Mouse (Mus musculus): ENCODE measurements around the gene 6030408B16Rik.
A peak's percentile ranks its signal among the peaks of the same experiment; 100 is the strongest.

6030408B16Rik gene

GRCm38 (mm10) chr15:101286129-101286770, 6.8 kb upstream of the 6030408B16Rik start:
- no peaks in the 10 kb centered on the region for H3K27me3 ChIP-seq (ENCODE audit: insufficient read depth, low read length)
- TF ChIP-seq CTCF (conservative IDR thresholded peaks at IDR 0.05; ENCODE audit: low read length) (peak; percentile 47), NANOG (IDR thresholded peaks at IDR 0.05; ENCODE audit: borderline replicate concordance, low read length) (no peak)
- H3K4me3 ChIP-seq (replicated peaks; ENCODE audit: low read length): peak overlapping the region; percentile 29; the same call in 1 of the 2 replicates
- H3K9me3 ChIP-seq (ENCODE audit: low read length): no peaks in the 10 kb centered on the region
- peaks cover 69% of the 10 kb centered on the region for H3K4me1 ChIP-seq (replicated peaks; ENCODE audit: low read depth, low read length)
- H3K36me3 ChIP-seq (ENCODE audit: insufficient read depth, low read length): peaks cover 57% of the 10 kb centered on the region

- Histone ChIP-seq H3K4me3 (replicated peaks; ENCODE audit: low read length) (0 out of 2 replicates have a peak overlapping the region, but pooled peaks have one; percentile 29), H3K27me3 (ENCODE audit: insufficient read depth, low read length) (no peaks in the 10 kb centered on the region), H3K9me3 (ENCODE audit: low read length) (no peaks in the 10 kb centered on the region), H3K4me1 (replicated peaks; ENCODE audit: low read depth, low read length) (peaks cover 68% of the 10 kb centered on the region), H3K36me3 (ENCODE audit: insufficient read depth, low read length) (peaks cover 68% of the 10 kb centered on the region)
- TF ChIP-seq NANOG (IDR thresholded peaks at IDR 0.05; ENCODE audit: borderline replicate concordance, low read length) (no peak), POU5F1 (IDR thresholded peaks at IDR 0.05; ENCODE audit: borderline replicate concordance, low read length) (no peak), CTCF (conservative IDR thresholded peaks at IDR 0.05; ENCODE audit: low read length) (no peak)
Observed at GRCm38 (mm10) chr15:101287361-101287760, 5.7 kb upstream of the 6030408B16Rik start.

GRCm38 (mm10) chr15:101290354-101290753, 2.7 kb upstream of the 6030408B16Rik start:
- H3K4me3 ChIP-seq (replicated peaks; ENCODE audit: low read length): no peak overlapping the region
- no peaks in the 10 kb centered on the region; the same call in 1 of the 2 replicates for H3K27me3 ChIP-seq (ENCODE audit: insufficient read depth, low read length)
- no peaks in the 10 kb centered on the region for H3K9me3 ChIP-seq (ENCODE audit: low read length)
- peaks cover 71% of the 10 kb centered on the region for H3K4me1 ChIP-seq (replicated peaks; ENCODE audit: low read depth, low read length)
- H3K36me3 ChIP-seq (ENCODE audit: insufficient read depth, low read length): peaks cover 71% of the 10 kb centered on the region
- TF ChIP-seq CTCF (conservative IDR thresholded peaks at IDR 0.05; ENCODE audit: low read length) (no peak), POU5F1 (IDR thresholded peaks at IDR 0.05; ENCODE audit: borderline replicate concordance, low read length) (no peak), NANOG (IDR thresholded peaks at IDR 0.05; ENCODE audit: borderline replicate concordance, low read length) (no peak)

GRCm38 (mm10) chr15:101292012-101292411, 1.0 kb upstream of the 6030408B16Rik start:
- Histone ChIP-seq H3K4me3 (replicated peaks; ENCODE audit: low read length) (no peak overlapping the region), H3K4me1 (replicated peaks; ENCODE audit: low read depth, low read length) (peaks cover 55% of the 10 kb centered on the region), H3K9me3 (ENCODE audit: low read length) (no peaks in the 10 kb centered on the region), H3K27me3 (ENCODE audit: insufficient read depth, low read length) (no peaks in the 10 kb centered on the region; the same call in 1 of the 2 replicates), H3K36me3 (ENCODE audit: insufficient read depth, low read length) (peaks cover 56% of the 10 kb centered on the region)
- TF ChIP-seq CTCF (conservative IDR thresholded peaks at IDR 0.05; ENCODE audit: low read length) (no peak), POU5F1 (IDR thresholded peaks at IDR 0.05; ENCODE audit: borderline replicate concordance, low read length) (no peak)

GRCm38 (mm10) chr15:101294028-101294894, 1.2 kb downstream of the 6030408B16Rik start:
- Histone ChIP-seq H3K9me3 (ENCODE audit: low read length) (no peaks in the 10 kb centered on the region), H3K4me3 (replicated peaks; ENCODE audit: low read length) (no peak overlapping the region), H3K36me3 (ENCODE audit: insufficient read depth, low read length) (peaks cover 34% of the 10 kb centered on the region), H3K27me3 (ENCODE audit: insufficient read depth, low read length) (peaks cover 5% of the 10 kb centered on the region), H3K4me1 (replicated peaks; ENCODE audit: low read depth, low read length) (peaks cover 46% of the 10 kb centered on the region)
- no peak for TF ChIP-seq POU5F1 (IDR thresholded peaks at IDR 0.05; ENCODE audit: borderline replicate concordance, low read length)
- TF ChIP-seq CTCF (conservative IDR thresholded peaks at IDR 0.05; ENCODE audit: low read length): no peak
- no peak for TF ChIP-seq NANOG (IDR thresholded peaks at IDR 0.05; ENCODE audit: borderline replicate concordance, low read length)

GRCm38 (mm10) chr15:101295106-101295505, 2.1 kb downstream of the 6030408B16Rik start:
- TF ChIP-seq POU5F1 (IDR thresholded peaks at IDR 0.05; ENCODE audit: borderline replicate concordance, low read length) (no peak), NANOG (IDR thresholded peaks at IDR 0.05; ENCODE audit: borderline replicate concordance, low read length) (no peak), CTCF (conservative IDR thresholded peaks at IDR 0.05; ENCODE audit: low read length) (no peak)
- H3K9me3 ChIP-seq (ENCODE audit: low read length): no peaks in the 10 kb centered on the region
- H3K4me3 ChIP-seq (replicated peaks; ENCODE audit: low read length): no peak overlapping the region
- peaks cover 46% of the 10 kb centered on the region for H3K4me1 ChIP-seq (replicated peaks; ENCODE audit: low read depth, low read length)
- peaks cover 5% of the 10 kb centered on the region for H3K27me3 ChIP-seq (ENCODE audit: insufficient read depth, low read length)
- peaks cover 25% of the 10 kb centered on the region for H3K36me3 ChIP-seq (ENCODE audit: insufficient read depth, low read length)

- H3K4me1 ChIP-seq (replicated peaks; ENCODE audit: low read depth, low read length): peaks cover 41% of the 10 kb centered on the region
- TF ChIP-seq CTCF (conservative IDR thresholded peaks at IDR 0.05; ENCODE audit: low read length) (no peak), POU5F1 (IDR thresholded peaks at IDR 0.05; ENCODE audit: borderline replicate concordance, low read length) (no peak), NANOG (IDR thresholded peaks at IDR 0.05; ENCODE audit: borderline replicate concordance, low read length) (no peak)
Observed at GRCm38 (mm10) chr15:101295616-101296015, 2.6 kb downstream of the 6030408B16Rik start.

GRCm38 (mm10) chr15:101296091-101296490, 3.1 kb downstream of the 6030408B16Rik start:
- Histone ChIP-seq H3K4me1 (replicated peaks; ENCODE audit: low read depth, low read length) (peaks cover 36% of the 10 kb centered on the region), H3K9me3 (ENCODE audit: low read length) (no peaks in the 10 kb centered on the region), H3K36me3 (ENCODE audit: insufficient read depth, low read length) (peaks cover 15% of the 10 kb centered on the region), H3K27me3 (ENCODE audit: insufficient read depth, low read length) (peaks cover 5% of the 10 kb centered on the region), H3K4me3 (replicated peaks; ENCODE audit: low read length) (no peak overlapping the region)
- no peak for TF ChIP-seq NANOG (IDR thresholded peaks at IDR 0.05; ENCODE audit: borderline replicate concordance, low read length)
- no peak for TF ChIP-seq POU5F1 (IDR thresholded peaks at IDR 0.05; ENCODE audit: borderline replicate concordance, low read length)

More at GRCm38 (mm10) chr15:101295616-101296015, 2.6 kb downstream of the 6030408B16Rik start:
- Histone ChIP-seq H3K36me3 (ENCODE audit: insufficient read depth, low read length) (peaks cover 20% of the 10 kb centered on the region), H3K9me3 (ENCODE audit: low read length) (no peaks in the 10 kb centered on the region), H3K27me3 (ENCODE audit: insufficient read depth, low read length) (peaks cover 5% of the 10 kb centered on the region), H3K4me3 (replicated peaks; ENCODE audit: low read length) (no peak overlapping the region)

Measured in E14TG2a.4 (cell line).